Mouse (Mus musculus) spleen, postnatal 10 days (tissue): ENCODE data around the gene Atp2a3.

Experiments used
- DNase-seq, 2 experiments: peaks; one replicate each; pipeline ENCODE4 v3.0.0; 2021 to 2022; ENCODE audit warnings: low spot score in 2 of 2

Atp2a3 gene

DNA sequence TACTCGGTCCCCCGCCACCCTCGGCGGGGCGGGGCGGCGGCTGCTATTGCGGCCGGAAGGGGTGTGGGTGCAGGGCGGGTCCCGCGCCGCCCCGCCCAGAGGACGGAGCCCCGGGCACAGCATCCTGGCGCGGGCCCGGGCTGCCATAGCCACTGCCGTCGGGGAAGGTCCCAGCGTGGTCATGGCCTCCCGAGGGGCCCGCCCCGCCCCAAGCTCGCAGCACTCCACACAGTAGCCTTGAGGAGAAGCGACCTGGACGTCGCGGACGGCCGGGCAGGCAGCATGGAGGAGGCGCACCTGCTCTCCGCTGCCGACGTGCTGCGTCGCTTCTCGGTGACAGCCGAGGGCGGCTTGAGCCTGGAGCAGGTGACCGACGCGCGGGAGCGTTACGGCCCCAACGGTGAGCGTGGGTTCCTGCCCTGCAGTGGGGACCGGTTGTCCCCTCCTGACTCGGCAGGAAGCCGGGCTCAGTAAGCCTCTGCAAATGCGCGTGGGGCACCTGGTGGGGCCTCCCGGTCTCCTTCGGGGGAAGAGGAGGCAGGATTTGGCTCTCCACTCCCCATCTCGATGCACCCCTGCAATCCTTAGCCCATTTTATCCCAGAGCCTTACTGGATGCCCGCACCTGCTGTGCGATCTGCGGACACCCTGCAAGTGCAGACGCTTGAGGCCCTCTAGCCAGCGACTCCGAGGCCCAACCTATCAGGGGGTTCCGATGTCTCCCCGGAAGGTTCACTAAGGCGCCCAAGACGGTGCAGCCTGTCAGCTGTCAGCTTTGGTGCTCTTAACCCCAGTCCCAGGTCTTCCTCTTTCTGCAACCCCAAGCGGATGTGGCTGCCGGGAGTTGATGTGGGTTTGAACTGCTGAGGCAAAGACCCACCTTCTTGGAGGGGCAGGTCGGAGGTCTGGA, at the start of gene Atp2a3:
Atp2a3 (plus strand) TSS at position 98 of the 909 bp plus-strand sequence.
- peak; percentile 54 to 80 for DNase-seq

DNA sequence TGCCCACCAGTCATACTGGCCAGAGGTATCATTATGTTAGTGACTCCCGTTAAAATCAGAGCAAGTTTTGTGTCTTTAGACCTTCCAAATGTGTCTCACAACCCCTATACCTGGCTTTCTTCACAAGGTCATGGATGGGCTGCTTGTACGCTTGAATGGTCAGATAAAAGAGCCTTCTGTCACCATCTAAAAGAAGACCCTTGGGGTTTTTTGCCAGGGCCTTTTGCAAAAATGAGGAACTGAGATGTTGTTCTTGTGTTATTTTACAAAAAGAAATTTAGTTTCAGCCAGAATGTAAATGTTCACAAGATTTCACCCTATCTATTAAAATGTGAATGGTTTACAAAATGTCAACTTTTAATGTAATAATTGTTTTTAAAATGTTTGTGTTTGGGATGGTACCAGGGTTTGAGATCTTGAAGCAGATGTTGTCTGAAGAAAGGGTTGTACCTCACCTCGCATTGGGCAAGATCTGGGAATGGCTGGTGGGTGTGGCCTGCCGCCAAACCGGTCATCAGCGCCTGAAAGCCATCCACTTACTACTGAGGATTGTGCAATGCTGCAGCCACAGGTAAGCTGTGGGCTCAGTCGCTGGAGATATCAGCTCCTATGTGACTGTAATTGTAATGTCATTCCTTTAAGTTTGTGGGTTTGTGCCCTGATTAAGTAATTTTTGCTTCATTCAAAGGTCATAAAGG, 43.5 kb upstream of the Atp2a3 start:
- no peak for DNase-seq

GRCm38 (mm10) chr11:72923116-72923515, 37.9 kb upstream of the Atp2a3 start:
- no peak for DNase-seq

- no peak for DNase-seq
Measured at GRCm38 (mm10) chr11:72924458-72924857, 36.5 kb upstream of the Atp2a3 start.

DNA sequence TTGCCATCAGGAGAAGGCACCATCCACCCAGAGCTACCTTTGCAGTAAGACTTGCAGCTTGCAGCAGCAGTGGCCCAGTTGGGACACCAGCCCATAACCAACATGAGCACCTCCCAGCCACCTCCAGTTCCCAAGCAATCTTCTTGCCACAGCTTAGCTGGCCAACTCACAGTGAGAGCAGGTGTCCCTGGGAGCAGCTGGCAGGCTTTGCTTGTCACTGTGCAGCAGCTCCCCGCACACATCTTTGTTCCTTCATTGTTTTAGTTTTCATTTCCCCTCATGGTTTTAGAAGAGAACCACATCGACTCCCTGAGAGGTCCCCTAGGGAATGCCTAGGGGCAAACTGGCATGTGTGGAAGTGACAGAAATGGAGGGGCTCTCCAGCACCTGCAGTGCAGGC, 35.9 kb upstream of the Atp2a3 start:
- DNase-seq, result no peak

DNA sequence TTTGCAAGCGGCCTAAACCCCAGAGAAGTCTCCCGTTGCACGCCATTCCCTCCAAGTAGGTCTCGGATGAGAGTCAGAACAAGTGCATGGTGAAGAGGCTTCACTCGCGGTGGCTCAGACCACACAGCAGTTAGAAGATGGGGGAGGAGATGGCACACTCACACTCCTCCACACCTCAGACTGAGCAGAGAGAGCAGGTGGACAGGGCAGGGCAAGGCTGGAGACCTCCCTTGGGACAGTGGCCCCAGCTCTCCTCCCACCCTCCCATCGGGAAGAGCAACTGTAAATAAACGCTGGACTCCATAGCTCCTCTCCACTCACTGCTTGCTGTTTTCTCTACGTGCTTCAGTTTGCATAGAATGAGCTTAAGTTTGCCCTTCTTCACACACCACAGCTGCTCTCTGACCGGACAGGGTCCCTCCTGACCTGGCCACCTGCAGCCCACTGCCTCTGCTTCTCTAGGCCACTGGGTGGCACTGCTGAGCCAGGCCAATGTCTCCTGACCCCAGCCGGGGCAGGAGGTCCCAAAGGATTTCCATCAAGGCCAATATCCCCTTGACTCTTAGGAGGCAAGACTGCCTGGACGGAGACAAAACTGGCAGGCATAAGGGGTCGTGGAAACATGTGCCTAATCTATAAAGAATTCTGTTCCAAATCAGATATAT, 34.6 kb upstream of the Atp2a3 start:
- peak; percentile 45 to 67 for DNase-seq

DNA sequence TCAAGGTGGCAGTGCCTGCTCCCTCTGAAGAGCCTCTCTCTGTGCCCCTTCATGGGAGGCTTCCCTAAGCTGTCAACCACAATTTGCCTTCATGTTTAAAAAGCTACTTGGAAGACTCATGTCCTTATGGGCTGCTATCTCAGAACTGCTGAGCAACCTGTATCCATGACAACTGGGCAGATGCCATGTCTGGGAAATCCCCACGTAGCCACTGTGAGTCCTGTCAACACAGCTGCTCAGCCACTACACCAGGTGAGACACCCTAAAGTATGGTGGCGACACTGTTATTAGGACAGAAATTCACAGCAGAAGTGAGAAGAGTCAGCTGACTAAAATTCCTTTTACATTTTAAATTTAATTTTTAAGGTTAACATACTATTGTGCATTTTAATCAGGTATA, 32.5 kb upstream of the Atp2a3 start:
- DNase-seq, result peak in 1 of 2 experiments; percentile 39

DNA sequence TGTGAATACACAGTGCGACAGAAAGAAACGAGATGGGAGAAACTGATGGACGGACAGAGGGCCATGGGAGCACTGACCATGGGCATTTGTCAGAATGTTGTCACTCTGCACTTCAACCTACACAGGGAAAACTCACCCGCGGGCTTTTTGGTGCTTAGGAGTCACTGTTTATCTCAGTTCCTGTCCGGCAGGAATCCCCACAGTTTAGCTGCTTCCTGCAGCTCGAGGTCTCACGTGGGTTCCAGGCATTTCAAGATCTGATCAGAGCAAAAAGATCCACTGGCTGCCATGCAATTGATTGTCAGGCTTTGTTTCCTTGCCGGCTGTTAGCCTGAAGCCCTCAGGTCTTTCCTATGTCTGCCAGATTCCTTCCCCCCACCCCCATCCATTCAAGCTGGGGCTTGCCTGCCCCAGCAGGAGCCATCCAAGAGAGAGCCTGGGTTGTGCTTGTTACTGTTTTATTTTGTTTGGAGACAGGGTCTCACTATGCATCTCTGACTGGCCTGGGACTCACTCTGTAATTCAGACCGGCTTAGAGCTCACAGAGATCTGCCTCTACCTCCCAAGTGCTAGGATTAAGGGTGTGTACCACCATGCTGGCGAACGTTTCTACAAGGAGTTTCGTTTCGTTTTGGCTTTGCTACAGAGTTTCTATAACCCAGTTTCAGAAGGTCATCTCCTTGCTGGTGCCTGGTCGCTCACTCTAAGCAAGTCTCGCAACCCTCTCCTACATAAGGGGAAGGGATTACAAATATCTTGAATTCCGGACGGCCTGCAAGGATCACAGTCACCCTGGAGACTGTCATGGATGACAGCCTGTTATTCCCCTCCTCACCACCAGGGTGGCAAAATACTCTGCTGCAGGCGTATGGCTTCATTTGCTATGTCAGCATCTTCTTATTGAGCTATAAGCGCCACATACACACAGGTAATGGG, 20.5 kb upstream of the Atp2a3 start:
- DNase-seq, result peak in 1 of 2 experiments; percentile 60

GRCm38 (mm10) chr11:72944996-72945793, 15.8 kb upstream of the Atp2a3 start:
- no peak for DNase-seq

GRCm38 (mm10) chr11:72945875-72946559, 15.0 kb upstream of the Atp2a3 start:
- no peak for DNase-seq

DNA sequence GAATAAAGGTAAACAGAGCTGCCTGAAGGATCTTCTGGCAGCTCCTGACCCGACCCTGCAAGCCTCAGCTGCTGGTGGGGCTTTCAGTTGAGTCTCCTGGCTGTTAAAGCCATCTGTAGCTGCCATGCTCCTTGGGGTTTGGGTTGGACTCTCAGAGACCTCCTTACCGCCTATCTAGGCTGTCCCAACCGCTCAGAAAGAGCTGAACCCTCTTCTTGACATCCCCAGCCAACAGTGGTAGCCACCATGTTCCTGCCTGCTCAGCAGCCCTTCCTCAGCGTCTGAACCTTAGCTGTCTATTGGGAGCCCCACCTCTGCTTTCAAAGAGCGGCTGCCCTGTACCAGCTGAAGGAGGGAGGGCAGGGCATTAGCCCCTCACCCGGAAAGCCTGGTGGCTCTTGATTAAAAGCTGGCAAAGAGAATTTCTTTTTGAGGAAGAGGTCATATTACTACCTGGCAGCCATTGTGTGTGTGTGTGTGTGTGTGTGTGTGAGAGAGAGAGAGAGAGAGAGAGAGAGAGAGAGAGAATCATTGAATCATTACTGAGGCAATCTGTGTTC, 14.3 kb upstream of the Atp2a3 start:
- DNase-seq, result no peak

GRCm38 (mm10) chr11:72947840-72948239, 13.1 kb upstream of the Atp2a3 start:
- no peak for DNase-seq

DNA sequence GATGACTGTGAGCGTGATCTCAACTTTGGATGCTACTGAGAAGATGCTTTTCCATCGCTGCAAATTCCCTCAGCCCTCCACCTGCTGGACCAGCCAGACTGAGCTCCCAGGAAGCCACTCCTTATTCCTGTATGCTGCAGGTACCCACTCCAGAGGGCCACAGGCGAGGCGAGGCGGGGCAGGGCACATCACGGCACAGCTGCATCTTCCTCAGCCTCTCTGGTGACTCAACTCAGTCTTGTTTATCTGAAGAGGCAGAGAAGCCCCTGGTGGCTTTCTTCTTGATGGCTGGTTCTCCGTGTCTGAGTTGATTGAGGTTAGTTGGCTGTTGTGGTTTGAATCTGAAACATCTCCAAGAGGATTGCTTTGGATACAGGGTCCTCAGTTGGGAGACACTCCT, 12.7 kb upstream of the Atp2a3 start:
- DNase-seq, result no peak

- no peak for DNase-seq
Measured at GRCm38 (mm10) chr11:72951137-72952000, 9.6 kb upstream of the Atp2a3 start.

DNA sequence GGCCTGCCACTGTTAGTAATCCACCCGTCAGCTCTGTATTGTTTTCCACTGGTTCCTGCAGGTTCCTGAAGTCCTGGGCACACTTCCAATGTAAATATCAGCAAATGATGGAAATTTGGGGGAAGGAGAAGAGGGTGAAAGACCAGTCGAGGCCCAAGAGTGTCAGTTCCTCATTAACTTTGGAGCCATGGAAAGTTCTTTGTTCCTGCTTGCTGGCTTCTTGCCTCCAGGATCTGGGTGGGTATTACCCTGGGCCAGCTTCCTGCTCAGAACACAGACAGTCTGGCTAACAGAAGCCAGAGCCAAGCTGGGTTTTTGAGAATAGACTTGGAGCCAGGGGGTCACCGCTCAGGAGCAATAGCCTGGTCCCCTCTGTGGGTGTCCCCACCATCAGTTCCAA, 8.7 kb upstream of the Atp2a3 start:
- DNase-seq, result no peak

GRCm38 (mm10) chr11:72952697-72953096, 8.3 kb upstream of the Atp2a3 start:
- DNase-seq, result no peak

DNA sequence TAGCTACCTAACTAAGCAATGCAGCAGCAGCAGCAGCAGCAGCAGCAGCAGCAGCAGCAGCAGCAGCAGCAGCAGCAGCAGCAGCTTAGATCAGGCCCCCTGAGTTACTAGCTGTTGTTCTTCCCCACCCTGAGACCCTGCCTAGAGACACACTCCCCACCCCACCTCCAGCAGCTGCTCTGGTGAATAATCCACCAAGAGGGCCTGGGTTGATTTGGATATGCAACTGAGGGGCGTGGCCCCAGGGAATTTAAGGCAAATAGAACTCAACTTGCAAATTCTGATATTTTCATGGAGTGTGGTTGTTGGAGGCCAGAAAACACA, 7.9 kb upstream of the Atp2a3 start:
- DNase-seq, result no peak

DNA sequence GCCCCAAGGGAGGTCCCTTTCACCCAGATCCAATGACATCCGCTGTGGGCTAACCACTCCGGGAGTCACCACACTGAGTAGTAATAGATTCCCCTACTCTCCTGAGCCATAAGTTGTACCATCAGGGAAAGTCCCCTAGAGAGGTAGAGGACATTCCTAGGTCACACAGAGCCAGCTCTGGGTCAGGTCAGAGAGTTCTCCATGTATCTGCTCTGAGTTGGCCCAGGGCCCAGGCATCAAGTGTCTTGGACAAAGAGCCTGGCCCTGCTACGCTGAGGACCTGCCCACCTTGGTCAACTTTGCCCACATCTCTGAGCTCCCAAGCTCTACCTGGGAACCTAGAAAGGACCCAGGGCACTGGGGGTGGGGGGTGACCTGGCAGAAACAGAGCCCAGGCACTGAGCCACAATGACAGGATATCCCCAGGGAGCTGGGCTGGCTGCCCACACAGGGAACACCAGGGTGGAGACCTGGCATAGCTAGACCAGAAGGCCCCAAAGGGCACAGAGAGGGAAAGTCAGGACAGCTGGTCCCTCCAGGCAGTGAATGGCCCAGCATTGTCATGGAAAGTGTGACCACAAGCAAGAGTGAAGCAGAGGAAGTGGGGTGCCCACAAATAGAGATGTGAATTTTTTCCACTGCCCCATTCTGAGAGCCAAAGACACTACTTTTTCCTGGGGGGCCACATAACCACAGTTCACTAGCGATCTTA, 7.4 kb upstream of the Atp2a3 start:
- DNase-seq, result peak in 1 of 2 experiments; percentile 41
